Mouse (Mus musculus): ENCODE measurements around the gene Spaar.

DNA sequence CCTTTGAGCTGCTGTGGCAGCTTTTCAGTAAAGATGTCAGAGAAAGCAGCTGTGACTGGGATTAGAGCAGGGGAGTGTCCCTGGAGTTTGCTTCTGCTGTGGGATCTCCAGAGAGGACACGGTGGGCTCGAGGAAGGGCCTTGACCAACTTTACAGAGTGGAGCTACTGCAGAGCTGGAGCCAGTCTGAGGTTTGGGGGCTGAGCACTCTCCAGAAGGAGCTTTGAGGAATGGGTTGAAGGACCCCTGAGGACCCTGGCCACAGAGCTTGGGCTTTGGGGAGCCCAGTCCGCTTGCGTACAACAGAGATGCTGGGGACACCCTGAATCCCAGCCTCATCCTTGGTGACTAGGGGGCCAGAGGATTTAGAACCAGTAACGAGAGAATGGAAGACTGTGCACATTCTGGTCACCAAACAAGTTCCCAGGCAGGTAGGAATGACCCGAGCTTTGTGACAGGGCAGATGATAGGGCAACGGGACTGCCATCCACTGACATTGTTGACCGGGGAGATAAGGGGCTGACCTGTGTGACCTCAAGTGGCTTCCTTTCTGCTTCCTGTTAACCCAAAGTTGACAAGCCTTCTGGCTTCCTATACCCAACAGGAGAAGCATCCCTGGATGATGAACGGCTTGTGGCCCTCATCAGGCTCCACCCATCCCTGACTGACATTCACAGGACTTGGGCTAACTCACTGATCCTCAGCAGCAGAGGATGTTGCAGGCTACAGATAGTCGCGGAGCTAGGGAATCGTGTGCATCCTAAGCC, 3.4 kb upstream of the Spaar start:
- TF ChIP-seq CTCF (IDR thresholded peaks at IDR 0.05; ENCODE audit: low read depth) (no peak), EP300 (IDR thresholded peaks at IDR 0.05; ENCODE audit: low read depth) (no peak)
